Mouse (Mus musculus) intestine, embryonic 16.5 days (tissue): ENCODE measurements around the gene Ssu72. TPM values are rescaled to one million over a fixed set of nuclear protein-coding genes. Genes with fewer than 3 reads are reported as not detected.

Source experiments
- ATAC-seq: fragments of 200-750 bp; cut with Nextera tagmentation; 2 replicates; pipeline ENCODE4 v1.8.0; 2017; ENCODE audit warnings: moderate TSS enrichment, moderate library complexity
- H3K27ac ChIP-seq: fragments of 300-500 bp; sonication (generic); 2 replicates; pipeline ENCODE4 v1.5.1; 2014; ENCODE audit warnings: mild to moderate bottlenecking, low read length
- H3K27me3 ChIP-seq: fragments of 300-500 bp; sonication (generic); replicated peaks from 2 replicates; pipeline ENCODE4 v1.6.1; 2014; ENCODE audit warnings: low read length, control low read depth, mixed read lengths; ENCODE audit not compliant: control insufficient read depth, insufficient read depth
- H3K36me3 ChIP-seq: fragments of 300-500 bp; sonication (generic); 2 replicates; pipeline ENCODE4 v1.6.1; 2014; ENCODE audit warnings: low read length, control low read depth; ENCODE audit not compliant: control insufficient read depth, insufficient read depth
- H3K4me1 ChIP-seq: fragments of 300-500 bp; sonication (generic); 2 replicates; pipeline ENCODE4 v1.6.1; 2014; ENCODE audit warnings: low read length, control low read depth, mixed read lengths; ENCODE audit not compliant: control insufficient read depth, insufficient read depth
- H3K4me2 ChIP-seq: fragments of 300-500 bp; sonication (generic); 2 replicates; pipeline ENCODE4 v1.6.1; 2014; ENCODE audit warnings: low read depth, low read length, control low read depth
- H3K4me3 ChIP-seq: fragments of 300-500 bp; sonication (generic); 2 replicates; pipeline ENCODE4 v1.5.1; 2014; ENCODE audit warnings: mild to moderate bottlenecking, low read length
- H3K9ac ChIP-seq: fragments of 300-500 bp; sonication (generic); 2 replicates; pipeline ENCODE4 v1.6.1; 2014; ENCODE audit warnings: low read depth, low read length
- H3K9me3 ChIP-seq: fragments of 300-500 bp; sonication (generic); 2 replicates; pipeline ENCODE4 v1.6.1; 2016; ENCODE audit warnings: low read length, control low read depth; ENCODE audit not compliant: control insufficient read depth
- WGBS: fragments of 180-500 bp; shearing (Covaris S2); extraction: QIAGEN DNeasy Blood & Tissue Kit; methylation state at CpG from one replicate; pipeline ENCODE4 v1.1.7; 2014; 5-methylcytosine and 5-hydroxymethylcytosine counted together
- polyA plus RNA-seq: library from polyadenylated mRNA; unstranded; fragments of >200 nt; fragmentation: Nextera tagmentation; extraction: Ambion mirVana; gene quantifications from 2 replicates; pipeline ENCODE4 v1.2.1, GENCODE M21; 2015

Ssu72 gene
- polyA plus RNA-seq, 1 experiment from 2014 or later: 163 TPM

GRCm38 (mm10) chr4:155696261-155697255 is 8.0 kb upstream of the Ssu72 start:
- 69% methylated on average over 16 of the region's 16 CpGs for WGBS
- Histone ChIP-seq H3K36me3 (no peaks in the 10 kb centered on the region), H3K9me3 (no peaks in the 10 kb centered on the region), H3K9ac (peak overlapping the region; percentile 82; the same call in 1 of the 2 replicates), H3K4me2 (no peak overlapping the region), H3K27ac (no peak overlapping the region), H3K4me3 (0 out of 2 replicates have a peak overlapping the region, but pooled peaks have one; percentile 2), H3K27me3 (no peaks in the 10 kb centered on the region), H3K4me1 (peaks cover 19% of the 10 kb centered on the region)
- no peak for ATAC-seq

GRCm38 (mm10) chr4:155700425-155700824 is 4.2 kb upstream of the Ssu72 start:
- H3K9me3 ChIP-seq: no peaks in the 10 kb centered on the region
- peaks cover 12% of the 10 kb centered on the region for H3K4me1 ChIP-seq
- no peak overlapping the region for H3K4me2 ChIP-seq
- H3K36me3 ChIP-seq: no peaks in the 10 kb centered on the region
- H3K4me3 ChIP-seq: no peak overlapping the region
- H3K27me3 ChIP-seq: no peaks in the 10 kb centered on the region
- no peak for ATAC-seq
- H3K27ac ChIP-seq: no peak overlapping the region
- H3K9ac ChIP-seq: no peak overlapping the region

- no peak overlapping the region for H3K4me2 ChIP-seq
- H3K9me3 ChIP-seq: no peaks in the 10 kb centered on the region
- no peak overlapping the region for H3K9ac ChIP-seq
- H3K36me3 ChIP-seq: no peaks in the 10 kb centered on the region
- no peak overlapping the region for H3K4me3 ChIP-seq
- no peak overlapping the region for H3K27ac ChIP-seq
- no peak for ATAC-seq
- 96% methylated on average over 4 of the region's 4 CpGs for WGBS
- peaks cover 13% of the 10 kb centered on the region for H3K4me1 ChIP-seq
- no peaks in the 10 kb centered on the region for H3K27me3 ChIP-seq
Observed at GRCm38 (mm10) chr4:155703425-155703929, 1.1 kb upstream of the Ssu72 start.

GRCm38 (mm10) chr4:155705592-155705929 is 961 bp downstream of the Ssu72 start:
- 0% methylated on average over 19 of the region's 19 CpGs for WGBS
- no peak for ATAC-seq
- H3K4me1 ChIP-seq: peaks cover 17% of the 10 kb centered on the region
- H3K4me3 ChIP-seq: peak overlapping the region; percentile 78
- peak overlapping the region; percentile 46 for H3K4me2 ChIP-seq
- H3K9ac ChIP-seq: peak overlapping the region; percentile 84
- H3K9me3 ChIP-seq: no peaks in the 10 kb centered on the region
- no peaks in the 10 kb centered on the region for H3K27me3 ChIP-seq
- H3K27ac ChIP-seq: peak overlapping the region; percentile 96
- no peaks in the 10 kb centered on the region for H3K36me3 ChIP-seq

- 76% methylated on average over 2 of the region's 2 CpGs for WGBS
Observed at GRCm38 (mm10) chr4:155708582-155708981, 4.0 kb downstream of the Ssu72 start.

GRCm38 (mm10) chr4:155708988-155709387 is 4.4 kb downstream of the Ssu72 start:
- Histone ChIP-seq H3K4me1 (peaks cover 17% of the 10 kb centered on the region), H3K4me2 (no peak overlapping the region), H3K27ac (no peak overlapping the region), H3K9me3 (no peaks in the 10 kb centered on the region), H3K9ac (no peak overlapping the region), H3K27me3 (no peaks in the 10 kb centered on the region), H3K36me3 (no peaks in the 10 kb centered on the region), H3K4me3 (no peak overlapping the region)
- no peak for ATAC-seq

More at GRCm38 (mm10) chr4:155708582-155708981, 4.0 kb downstream of the Ssu72 start:
- no peak for ATAC-seq
- no peak overlapping the region for H3K27ac ChIP-seq
- H3K9me3 ChIP-seq: no peaks in the 10 kb centered on the region
- no peaks in the 10 kb centered on the region for H3K27me3 ChIP-seq
- H3K4me1 ChIP-seq: peaks cover 17% of the 10 kb centered on the region
- H3K4me2 ChIP-seq: no peak overlapping the region
- no peak overlapping the region for H3K4me3 ChIP-seq
- no peaks in the 10 kb centered on the region for H3K36me3 ChIP-seq
- no peak overlapping the region for H3K9ac ChIP-seq

GRCm38 (mm10) chr4:155710521-155711252 is 6.1 kb downstream of the Ssu72 start:
- no peaks in the 10 kb centered on the region for H3K9me3 ChIP-seq
- H3K4me2 ChIP-seq: no peak overlapping the region
- ATAC-seq: no peak
- H3K4me1 ChIP-seq: peaks cover 17% of the 10 kb centered on the region
- WGBS: 66% methylated on average over 6 of the region's 6 CpGs
- H3K4me3 ChIP-seq: no peak overlapping the region
- 0 out of 2 replicates have a peak, but pooled peaks cover 3% of the 10 kb centered on the region for H3K36me3 ChIP-seq
- H3K9ac ChIP-seq: no peak overlapping the region
- H3K27me3 ChIP-seq: no peaks in the 10 kb centered on the region
- no peak overlapping the region; the same call in 1 of the 2 replicates for H3K27ac ChIP-seq

GRCm38 (mm10) chr4:155721668-155722083 is 17.1 kb downstream of the Ssu72 start:
- H3K27me3 ChIP-seq: no peaks in the 10 kb centered on the region
- peak; percentile 24; the same call in 1 of the 2 replicates for ATAC-seq

GRCm38 (mm10) chr4:155727993-155728392 is 23.4 kb downstream of the Ssu72 start:
- 71% methylated on average over 2 of the region's 2 CpGs for WGBS
- no peak overlapping the region for H3K9ac ChIP-seq

More at GRCm38 (mm10) chr4:155721668-155722083, 17.1 kb downstream of the Ssu72 start:
- no peak overlapping the region for H3K9ac ChIP-seq
- H3K9me3 ChIP-seq: no peaks in the 10 kb centered on the region
- no peak overlapping the region for H3K4me3 ChIP-seq
- peaks cover 4% of the 10 kb centered on the region; the same call in 1 of the 2 replicates for H3K36me3 ChIP-seq
- no peaks in the 10 kb centered on the region for H3K4me1 ChIP-seq
- 61% methylated on average over 4 of the region's 4 CpGs for WGBS
- no peak overlapping the region for H3K27ac ChIP-seq
- no peak overlapping the region for H3K4me2 ChIP-seq

More at GRCm38 (mm10) chr4:155727993-155728392, 23.4 kb downstream of the Ssu72 start:
- 0 out of 2 replicates have a peak, but pooled peaks cover 3% of the 10 kb centered on the region for H3K36me3 ChIP-seq
- no peak overlapping the region for H3K4me3 ChIP-seq
- no peak overlapping the region for H3K27ac ChIP-seq
- no peak for ATAC-seq
- no peak overlapping the region for H3K4me2 ChIP-seq
- no peaks in the 10 kb centered on the region for H3K9me3 ChIP-seq
- no peaks in the 10 kb centered on the region for H3K27me3 ChIP-seq
- H3K4me1 ChIP-seq: no peaks in the 10 kb centered on the region
